Mouse (Mus musculus) naive thymus-derived CD4-positive, alpha-beta T cell, adult 5 months (primary cell): Measurements from ENCODE around the gene Lrrc46. TPM values are rescaled to one million over a fixed set of nuclear protein-coding genes. Genes with fewer than 3 reads are reported as not detected.

Source experiments
- polyA plus RNA-seq: library from polyadenylated mRNA; unstranded; fragments of 100-300 nt; shearing (Covaris generic); gene quantifications from one replicate; pipeline ENCODE4 v1.2.1, GENCODE M21; 2017

The Lrrc46 gene
- polyA plus RNA-seq: not detected

GRCm38 (mm10) chr11:97041022-97041899, at the start of gene Lrrc46, which contains the start of gene Mrpl10:
TSS of gene Lrrc46 (minus strand) at chr11:97041407.
TSS of gene Mrpl10 (plus strand) at chr11:97041560.

DNA sequence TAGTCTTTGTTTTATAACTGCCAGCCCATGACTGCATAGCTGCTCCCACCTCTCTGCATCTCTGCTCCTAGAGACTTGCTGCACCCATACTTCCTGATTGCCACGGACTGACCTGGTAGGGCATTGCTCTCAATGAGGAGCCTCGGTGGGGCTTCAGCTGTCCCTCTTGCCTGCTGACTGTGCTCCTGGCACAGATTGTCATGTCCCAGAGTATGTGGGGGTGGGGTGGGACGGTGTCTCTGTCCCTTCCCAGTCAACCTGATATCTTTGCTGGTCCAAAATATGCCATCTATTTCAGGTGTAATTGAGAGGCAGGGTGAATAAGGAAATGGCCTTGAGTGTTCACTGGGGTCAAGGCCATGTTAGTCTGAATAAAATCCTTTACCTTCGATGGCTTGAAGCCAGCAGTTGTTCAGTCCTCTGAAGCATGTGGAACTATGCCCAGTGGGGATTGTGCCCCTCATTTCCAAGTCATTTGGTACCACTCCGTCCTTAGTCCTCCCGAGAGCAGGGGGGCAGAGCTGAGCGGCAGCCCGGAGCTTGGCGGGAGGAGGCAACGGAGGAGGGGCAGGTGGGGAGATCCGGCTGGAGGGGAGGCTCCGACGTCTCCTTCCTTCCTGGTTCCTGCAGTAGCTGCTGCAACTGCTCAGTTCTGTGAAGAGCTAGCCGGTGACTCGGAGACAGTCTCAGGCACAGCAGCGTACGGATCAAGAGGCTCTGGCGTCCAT, 9.2 kb upstream of the Lrrc46 start, which contains the start of gene Osbpl7:
Osbpl7 (plus strand) TSS at position 413 of the 728 bp plus-strand sequence.

DNA sequence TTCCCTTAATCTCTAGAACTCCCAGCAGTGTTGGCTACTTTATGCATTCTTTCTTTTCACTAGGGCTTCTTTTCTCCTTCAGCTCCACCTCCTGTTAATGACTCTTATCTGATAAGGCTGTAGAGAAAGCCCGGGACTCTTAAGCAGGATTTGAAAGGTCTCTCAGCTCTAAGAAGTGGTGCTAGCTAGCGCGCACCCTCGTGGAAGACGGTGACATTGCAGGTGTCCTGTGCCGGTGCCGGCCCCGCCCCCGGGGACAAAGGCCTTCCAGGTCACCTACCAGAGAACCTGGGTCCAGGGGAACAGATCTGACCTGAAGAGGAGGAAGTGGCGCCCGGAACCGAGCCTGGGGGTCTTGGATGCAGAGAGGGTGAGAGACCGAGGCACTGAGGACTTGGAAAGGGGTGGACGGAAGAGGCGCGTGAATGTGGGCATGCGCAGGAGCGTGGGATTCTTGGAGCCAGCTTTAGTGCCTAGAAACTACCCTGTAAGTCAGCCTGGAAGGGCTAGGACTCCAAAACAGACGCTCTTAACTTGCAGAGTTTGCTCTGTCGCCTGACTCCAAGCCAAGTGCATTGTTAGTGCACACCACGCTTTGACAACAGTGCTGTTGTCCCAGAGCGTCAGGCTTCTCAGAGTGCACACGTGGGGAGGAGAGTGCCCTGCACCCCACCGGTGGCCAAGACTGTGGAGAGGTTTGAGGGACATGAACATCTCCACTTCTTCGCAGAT, 11.4 kb downstream of the Lrrc46 start, which contains the start of gene Scrn2:
Scrn2 (plus strand) TSS at position 253 of the 732 bp plus-strand sequence.

DNA sequence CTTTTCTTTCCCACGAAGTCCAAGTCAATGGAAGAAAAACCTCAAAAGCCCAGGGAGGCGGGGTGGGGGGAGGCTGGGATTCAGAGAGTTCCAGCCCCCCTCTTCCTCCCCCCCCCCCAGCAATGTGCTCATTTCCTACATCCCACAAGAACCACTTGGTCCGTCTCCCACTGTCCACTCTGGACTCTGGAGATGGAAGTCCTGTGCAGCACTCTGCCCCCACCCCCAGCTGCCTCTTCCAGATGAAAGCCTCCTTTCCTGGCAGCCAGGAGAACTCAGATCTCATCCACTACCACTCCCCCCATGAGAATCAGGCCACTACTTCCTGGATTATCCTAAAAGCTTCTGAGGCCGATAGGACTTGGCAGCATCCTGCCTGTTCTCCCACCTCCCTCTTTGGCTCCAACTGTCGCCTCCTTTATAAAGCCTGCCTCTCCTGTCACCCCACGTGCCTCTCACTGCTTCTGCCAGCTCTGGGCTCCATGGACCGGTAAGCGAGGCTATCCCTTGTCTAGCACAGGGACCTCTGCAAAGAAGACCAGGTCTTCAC, 28.0 kb downstream of the Lrrc46 start, which contains the start of gene Sp6:
Sp6 (plus strand) TSS at position 274 of the 550 bp plus-strand sequence.

Other genes starting within 250 kb of the Lrrc46 start
- gene Nfe2l1, start 211.4 kb downstream of the Lrrc46 start, polyA plus RNA-seq: 53.4 TPM
- not detected for gene Copz2, start 191.5 kb downstream of the Lrrc46 start, polyA plus RNA-seq
- gene Cdk5rap3, start 124.9 kb downstream of the Lrrc46 start, polyA plus RNA-seq: 72.0 TPM
- not detected for gene Prr15l, start 113.3 kb downstream of the Lrrc46 start, polyA plus RNA-seq
- gene Pnpo, start 97.4 kb downstream of the Lrrc46 start, polyA plus RNA-seq: 31.8 TPM
- gene Sp2, start 58.4 kb downstream of the Lrrc46 start, polyA plus RNA-seq: 80.0 TPM
- gene Sp6, start 28.0 kb downstream of the Lrrc46 start, polyA plus RNA-seq: 1.0 TPM
- 5.6 TPM for gene Scrn2, start 11.5 kb downstream of the Lrrc46 start, polyA plus RNA-seq
- gene Mrpl10, start 153 bp upstream of the Lrrc46 start, polyA plus RNA-seq: 37.5 TPM
- 18.4 TPM for gene Osbpl7, start 9.2 kb upstream of the Lrrc46 start, polyA plus RNA-seq
- 0.46 TPM for gene Tbx21, start 73.9 kb upstream of the Lrrc46 start, polyA plus RNA-seq
- not detected for gene Tbkbp1, start 110.1 kb upstream of the Lrrc46 start, polyA plus RNA-seq
- gene Kpnb1, start 146.5 kb upstream of the Lrrc46 start, polyA plus RNA-seq: 26.6 TPM
- gene Npepps, start 239.2 kb upstream of the Lrrc46 start, polyA plus RNA-seq: 61.6 TPM